Mouse (Mus musculus) lung, adult 18-20 months (tissue): Measurements from ENCODE around the gene Trem2.
"Not testable (repeated sequence)": the region's sequence is repeated elsewhere in the genome, so short reads cannot be mapped to it uniquely, and the experiment has no call there.

Experiments used
- DNase-seq, 2 experiments: peaks; one replicate each; pipeline ENCODE4 v3.0.0; 2022; ENCODE audit warnings: mixed read lengths in 2 of 2

The Trem2 gene

GRCm38 (mm10) chr17:48352976-48353375 lies 6.8 kb downstream of the Trem2 start:
- not testable (repeated sequence) for DNase-seq

- DNase-seq = no peak
These were observed 9.6 kb downstream of the Trem2 start for GRCm38 (mm10) chr17:48355822-48356221.

- DNase-seq = no peak
These were observed 11.7 kb downstream of the Trem2 start for GRCm38 (mm10) chr17:48357892-48358291.

- no peak for DNase-seq
These were observed 13.4 kb downstream of the Trem2 start, which contains the start of gene Treml1 for GRCm38 (mm10) chr17:48359616-48360015. Treml1 (plus strand) TSS chr17:48359916.

DNA sequence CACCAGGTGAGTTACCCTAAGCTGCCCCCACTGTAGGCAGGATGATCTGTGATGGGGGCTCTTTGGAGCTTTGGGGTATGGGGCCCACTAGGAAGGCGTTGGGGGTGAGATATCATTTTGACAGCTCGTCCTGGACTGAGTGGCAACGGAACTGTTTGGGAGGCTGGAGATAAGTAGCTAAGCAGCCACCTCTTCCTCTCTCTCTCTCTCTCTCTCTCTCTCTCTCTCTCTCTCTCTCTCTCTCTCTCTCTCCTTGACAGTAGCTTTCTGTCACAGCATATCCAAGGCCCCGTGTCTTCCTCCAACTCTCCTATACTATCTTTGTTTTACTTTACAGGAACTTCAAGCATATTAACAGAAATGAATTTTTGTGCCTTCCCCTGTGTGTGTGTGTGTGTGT lies 14.3 kb downstream of the Trem2 start:
- DNase-seq = no peak

DNA sequence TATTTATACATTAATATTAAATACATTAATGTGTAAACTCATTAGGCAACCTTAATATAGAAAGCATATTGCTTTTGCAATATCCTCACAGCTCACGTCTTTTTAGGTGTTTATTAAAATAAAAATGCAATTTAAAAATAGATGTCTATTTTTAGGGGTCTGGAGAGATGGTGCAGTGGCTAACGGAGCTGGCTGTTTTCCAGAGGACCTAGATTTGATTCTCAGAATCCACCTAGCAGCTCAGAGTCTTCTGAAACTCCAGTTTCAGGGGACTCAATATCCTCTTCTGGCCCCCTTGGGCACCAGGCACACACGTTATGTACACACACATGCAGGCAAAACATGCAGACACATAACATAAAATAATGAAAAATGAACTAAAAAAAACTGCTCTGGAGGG lies 16.1 kb downstream of the Trem2 start:
- no peak for DNase-seq

DNA sequence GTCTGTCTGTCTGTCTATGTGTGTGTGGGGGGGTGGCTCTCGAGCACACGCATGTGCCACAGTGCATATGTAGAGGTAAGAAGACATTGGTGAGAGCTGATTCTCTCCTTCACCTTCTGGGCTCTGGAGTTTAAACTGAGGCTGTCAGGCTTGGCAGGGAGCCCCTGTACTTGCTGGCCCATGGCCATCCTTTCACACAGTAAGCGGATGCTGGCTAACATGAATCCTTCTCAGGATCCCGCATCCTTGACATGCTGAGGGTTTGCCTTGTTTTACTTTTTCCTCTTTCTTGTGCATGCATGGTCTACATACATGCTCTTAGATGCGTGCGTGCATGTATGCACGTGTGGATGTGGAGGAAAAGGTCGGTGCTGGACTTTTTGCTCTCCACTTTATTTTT lies 16.8 kb downstream of the Trem2 start:
- DNase-seq = no peak

DNA sequence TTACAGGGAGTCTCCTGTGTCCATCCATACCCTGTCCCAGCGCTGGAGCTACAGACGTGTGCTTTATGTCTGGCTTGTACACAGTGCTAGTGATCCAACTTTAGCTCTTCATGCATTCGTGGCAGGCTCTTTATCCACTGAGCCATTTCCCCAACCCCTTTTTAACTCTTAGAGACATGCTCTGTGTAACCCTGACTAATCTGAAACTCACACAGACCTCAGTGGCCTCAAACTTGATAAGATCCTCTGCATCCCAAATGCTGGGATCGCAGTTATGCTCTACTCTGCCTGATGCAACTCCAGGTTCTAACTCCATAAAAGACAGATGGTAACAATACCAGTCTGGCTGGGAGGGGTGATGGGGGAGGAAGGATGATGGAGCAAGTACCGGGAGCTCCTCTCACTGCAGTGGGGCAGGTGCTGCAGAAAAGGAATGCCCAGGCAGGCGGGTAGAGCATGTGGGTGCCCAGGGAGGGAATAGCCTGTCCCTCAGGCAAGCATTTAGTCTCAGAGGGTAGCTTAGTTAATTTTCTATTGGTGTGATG lies 17.3 kb downstream of the Trem2 start:
- DNase-seq = no peak

GRCm38 (mm10) chr17:48365511-48366155 lies 19.4 kb downstream of the Trem2 start:
- DNase-seq = no peak

GRCm38 (mm10) chr17:48366806-48367205 lies 20.6 kb downstream of the Trem2 start:
- no peak for DNase-seq

- DNase-seq = no peak
These were observed 25.4 kb downstream of the Trem2 start for GRCm38 (mm10) chr17:48371621-48372020.

GRCm38 (mm10) chr17:48372987-48373386 lies 26.8 kb downstream of the Trem2 start:
- no peak for DNase-seq

- no peak for DNase-seq
These were observed 29.9 kb downstream of the Trem2 start for GRCm38 (mm10) chr17:48376102-48376501.

GRCm38 (mm10) chr17:48379050-48379449 lies 32.8 kb downstream of the Trem2 start:
- no peak for DNase-seq

DNA sequence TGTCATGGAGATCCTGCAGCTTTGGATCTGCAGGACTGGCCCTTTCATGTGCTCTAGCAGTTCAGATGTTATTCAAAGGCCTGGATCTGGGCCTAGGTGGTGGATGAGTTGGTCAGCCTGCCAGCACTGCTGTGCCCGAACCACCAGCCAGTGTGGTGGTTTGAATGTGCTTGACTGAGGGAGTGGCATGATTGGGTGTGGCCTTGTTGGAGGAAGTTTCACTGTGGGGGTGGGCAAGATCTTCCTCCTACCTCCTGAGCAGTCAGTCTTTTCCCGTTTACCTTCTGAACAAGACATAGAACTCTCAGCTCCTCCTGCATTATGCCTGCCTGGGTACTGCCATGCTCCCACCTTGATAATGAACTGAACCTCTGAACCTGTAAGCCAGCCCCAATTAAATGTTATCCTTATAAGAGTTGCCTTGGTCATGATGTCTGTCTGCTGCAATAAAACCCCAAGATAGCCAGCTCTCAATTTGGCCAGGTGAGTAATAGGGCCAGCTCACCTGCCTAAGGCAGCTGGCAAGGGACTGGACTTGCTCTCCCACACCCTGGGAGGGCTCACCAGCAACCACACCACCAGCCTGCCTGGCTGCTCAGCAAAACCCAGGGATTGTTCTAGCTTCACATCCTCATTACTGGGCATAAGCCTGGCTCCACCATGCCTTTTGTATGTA lies 39.7 kb downstream of the Trem2 start:
- no peak for DNase-seq

DNA sequence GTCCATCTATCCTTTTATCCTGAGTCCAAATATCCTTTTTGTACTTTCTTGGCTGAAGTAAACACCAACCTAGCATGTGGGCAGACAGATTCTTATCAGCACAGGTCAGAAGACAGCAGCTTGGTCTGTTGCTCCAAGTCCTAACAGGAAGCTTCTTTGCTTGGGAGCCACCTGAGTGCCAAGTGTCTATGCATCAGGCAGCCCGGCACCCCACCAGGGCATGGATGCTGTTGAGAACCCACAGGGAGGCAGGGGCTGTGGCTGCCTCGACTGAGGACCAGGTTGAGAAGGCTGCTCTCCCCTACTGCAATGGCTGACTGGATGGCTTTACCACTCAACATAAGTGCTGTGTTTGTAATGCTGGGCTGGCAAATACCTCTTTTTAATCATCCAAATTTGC lies 42.5 kb downstream of the Trem2 start:
- DNase-seq = no peak

DNA sequence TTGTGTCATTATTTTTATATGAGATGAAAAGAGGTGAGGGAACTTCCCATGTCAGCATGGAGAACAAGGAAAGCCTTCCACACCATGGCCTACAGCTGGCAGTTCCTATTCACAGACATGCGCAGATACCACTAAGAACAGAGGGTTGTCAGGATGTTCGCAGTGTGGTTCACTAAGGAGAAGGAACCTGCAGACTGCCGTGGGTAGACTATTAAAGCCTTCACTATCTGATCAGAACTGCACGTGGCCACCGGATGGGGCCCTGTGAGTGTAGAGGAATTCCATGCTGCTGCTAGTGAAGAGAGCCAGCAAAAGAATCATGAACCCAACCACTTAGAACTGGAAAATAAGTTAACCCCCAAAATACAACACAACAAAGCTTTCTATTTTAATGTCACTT lies 43.2 kb downstream of the Trem2 start:
- DNase-seq = no peak

DNA sequence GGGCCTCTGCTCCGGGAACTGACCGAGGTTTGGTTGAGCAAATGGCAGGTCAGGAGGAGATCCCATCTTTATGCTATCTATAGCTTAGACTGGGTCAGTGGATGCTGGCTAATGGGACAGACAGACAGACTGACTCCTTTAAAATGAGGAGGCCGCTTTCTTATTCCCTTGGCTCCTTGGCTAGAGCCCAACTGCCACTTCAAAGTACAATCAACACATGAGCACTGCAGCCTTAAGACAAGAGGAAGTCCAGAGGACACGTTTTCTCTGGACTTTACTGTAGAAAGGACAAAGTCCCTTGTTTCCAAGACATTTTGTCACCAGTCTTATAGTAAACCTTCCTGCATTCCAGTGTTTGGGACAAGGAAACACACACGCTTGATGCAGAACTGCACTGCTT lies 45.2 kb downstream of the Trem2 start:
- no peak for DNase-seq

- no peak for DNase-seq
These were observed 46.4 kb downstream of the Trem2 start for GRCm38 (mm10) chr17:48392616-48393015.

GRCm38 (mm10) chr17:48401710-48402109 lies 55.5 kb downstream of the Trem2 start:
- DNase-seq = no peak

DNA sequence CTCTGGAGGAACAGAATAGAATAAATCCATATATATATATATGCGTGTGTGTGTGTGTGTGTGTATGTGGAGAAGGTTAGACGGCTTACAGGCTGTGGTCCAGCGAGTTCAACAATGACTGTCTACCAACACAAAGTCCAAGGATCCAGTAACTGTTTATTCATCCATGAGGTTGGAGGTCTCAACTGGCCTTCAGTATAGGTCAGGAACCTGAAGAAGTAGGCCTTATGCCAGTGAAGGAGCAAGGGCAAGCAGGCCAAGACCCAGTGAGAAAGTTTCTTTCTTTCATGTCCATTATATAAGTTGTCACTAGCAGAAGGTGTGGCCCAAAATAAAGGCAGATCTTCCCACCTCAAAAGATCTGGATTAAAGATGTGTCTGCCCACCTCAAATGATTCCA lies 56.5 kb downstream of the Trem2 start:
- no peak for DNase-seq
